Mouse (Mus musculus) frontal cortex, postnatal 14 days (tissue): Measurements from ENCODE around the gene Mlh3.
"Not testable (repeated sequence)": the region's sequence is repeated elsewhere in the genome, so short reads cannot be mapped to it uniquely, and the experiment has no call there.

ENCODE experiments used
- DNase-seq, 2 experiments: peaks; one replicate each; pipeline ENCODE4 v3.0.0; 2022; ENCODE audit warnings: low spot score in 2 of 2

Gene Mlh3

DNA sequence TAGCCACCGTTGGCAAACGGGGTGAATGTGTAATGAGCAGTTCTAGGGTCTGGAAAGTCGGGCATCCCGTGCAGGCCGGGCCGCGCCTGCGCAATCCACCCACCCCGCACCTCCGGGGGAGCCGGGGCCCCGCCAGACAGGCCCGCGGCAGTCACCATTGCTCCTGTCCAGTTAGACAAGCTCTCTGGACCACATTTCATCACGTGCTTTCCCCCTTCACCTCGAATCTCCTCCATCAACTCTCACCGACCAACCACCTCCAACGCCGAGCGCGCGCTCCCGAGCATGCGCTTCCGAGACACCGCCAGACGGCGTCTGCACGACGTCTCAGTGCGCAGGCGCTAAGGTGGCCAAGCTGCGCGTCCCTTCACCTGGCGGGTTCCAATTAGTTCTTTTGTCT lies at the start of gene Mlh3:
Gene Mlh3 (minus strand): TSS at position 281 of the 400 bp plus-strand sequence.
- peak; percentile 73 to 76 for DNase-seq

DNA sequence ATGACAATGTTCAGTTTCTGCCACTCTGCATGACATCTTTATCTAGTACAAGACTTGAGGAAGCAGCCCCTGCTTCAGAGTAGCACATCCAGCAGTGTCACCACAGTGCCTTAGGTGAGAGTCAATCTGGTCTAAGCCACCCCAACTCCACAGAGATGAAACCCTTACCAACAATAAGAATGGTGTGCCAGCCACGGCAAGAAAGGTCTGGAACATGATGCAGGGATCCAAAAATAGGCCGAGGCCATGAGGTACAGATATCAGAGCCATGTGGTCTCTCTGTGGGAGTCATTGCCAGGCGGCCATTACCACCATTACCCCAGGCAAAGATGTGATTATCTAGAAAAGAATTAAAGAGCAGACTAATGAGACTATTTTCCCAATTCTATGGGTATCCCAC lies 38.3 kb upstream of the Mlh3 start:
- no peak for DNase-seq

DNA sequence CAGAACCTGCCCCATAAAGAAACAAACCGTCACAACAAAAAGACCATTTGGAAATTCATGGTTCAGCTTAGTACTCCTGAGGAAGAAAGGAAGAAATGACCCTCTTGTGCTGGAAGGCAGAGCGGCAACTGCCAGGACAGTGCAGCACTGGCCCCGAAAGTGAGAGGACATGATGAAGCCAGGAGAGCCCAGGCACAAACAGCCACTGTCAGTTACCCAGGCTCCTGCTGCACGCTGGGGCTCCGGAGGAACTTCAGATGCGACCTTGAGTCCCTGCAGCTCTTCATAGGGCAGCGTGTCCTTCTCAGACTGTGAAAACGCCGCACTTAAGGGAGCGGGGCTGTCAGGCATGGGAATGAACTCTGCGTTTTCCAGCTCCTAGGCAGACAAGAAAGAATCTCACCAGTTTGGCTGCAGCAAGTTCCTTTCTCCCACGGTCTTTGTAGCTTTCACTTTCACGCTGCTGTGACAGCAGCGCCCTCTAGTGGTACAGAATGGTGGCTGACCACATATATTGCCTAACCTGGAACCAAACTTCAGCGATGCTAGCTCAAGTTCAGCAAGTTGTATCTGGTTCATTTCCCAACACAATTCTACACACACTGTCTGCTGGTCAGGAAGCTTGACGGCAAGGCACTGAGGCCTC lies 35.0 kb upstream of the Mlh3 start:
- DNase-seq, result peak; percentile 73 to 86

DNA sequence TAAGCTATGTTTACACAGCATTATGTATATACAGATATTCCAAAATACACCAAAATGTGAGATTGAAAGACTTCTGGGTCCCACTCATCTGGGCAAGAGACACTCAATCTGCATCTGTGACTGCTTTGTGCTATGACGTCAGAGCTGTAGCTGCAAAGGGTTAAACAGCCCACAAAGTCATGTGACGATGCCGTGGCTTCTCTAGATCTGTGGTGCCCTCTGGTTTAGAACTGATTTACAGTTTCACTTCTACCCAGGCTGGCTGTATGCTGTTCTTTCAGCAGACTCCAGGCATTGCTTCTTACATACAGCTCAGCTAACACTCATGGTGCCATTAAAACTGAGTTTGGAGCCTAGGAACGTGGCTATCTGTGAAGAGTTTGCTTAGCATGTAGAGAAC lies 34.3 kb upstream of the Mlh3 start:
- no peak for DNase-seq

DNA sequence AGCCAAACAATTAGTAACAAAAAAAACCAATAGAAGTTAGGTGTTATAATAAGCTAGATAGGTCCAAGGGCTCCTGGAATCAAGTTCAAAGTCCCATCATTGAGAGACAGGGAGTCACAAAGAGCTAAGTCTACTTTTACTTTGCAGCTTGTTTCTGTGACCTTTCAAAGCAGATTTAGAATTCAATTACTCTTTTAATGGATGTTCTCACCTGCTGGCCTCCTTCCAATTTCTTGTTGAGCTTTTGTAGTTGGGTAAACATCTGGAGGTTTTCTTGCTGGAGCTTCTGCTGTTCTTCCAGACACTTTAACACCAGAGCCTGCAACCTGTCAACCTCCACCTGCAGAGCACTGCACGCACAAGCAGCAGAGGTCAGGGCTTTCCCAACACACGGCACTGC lies 32.9 kb upstream of the Mlh3 start:
- no peak for DNase-seq

DNA sequence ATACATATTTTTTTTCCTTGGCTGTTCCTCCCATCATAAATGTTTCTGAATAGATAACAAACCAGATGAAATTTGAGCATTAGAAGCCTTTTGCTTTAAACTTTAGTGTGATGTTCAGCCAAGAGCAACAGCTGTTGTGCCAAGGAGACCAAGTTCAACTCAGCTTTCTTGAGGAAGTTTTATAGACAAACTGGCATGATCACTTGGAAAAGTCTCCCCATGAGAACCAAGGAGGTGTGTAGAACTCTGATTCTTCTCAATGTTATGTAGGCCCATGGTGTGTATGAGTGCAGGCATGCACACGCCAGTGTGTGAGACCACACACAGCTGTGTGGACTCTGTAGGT lies 28.4 kb upstream of the Mlh3 start:
- DNase-seq, result no peak

DNA sequence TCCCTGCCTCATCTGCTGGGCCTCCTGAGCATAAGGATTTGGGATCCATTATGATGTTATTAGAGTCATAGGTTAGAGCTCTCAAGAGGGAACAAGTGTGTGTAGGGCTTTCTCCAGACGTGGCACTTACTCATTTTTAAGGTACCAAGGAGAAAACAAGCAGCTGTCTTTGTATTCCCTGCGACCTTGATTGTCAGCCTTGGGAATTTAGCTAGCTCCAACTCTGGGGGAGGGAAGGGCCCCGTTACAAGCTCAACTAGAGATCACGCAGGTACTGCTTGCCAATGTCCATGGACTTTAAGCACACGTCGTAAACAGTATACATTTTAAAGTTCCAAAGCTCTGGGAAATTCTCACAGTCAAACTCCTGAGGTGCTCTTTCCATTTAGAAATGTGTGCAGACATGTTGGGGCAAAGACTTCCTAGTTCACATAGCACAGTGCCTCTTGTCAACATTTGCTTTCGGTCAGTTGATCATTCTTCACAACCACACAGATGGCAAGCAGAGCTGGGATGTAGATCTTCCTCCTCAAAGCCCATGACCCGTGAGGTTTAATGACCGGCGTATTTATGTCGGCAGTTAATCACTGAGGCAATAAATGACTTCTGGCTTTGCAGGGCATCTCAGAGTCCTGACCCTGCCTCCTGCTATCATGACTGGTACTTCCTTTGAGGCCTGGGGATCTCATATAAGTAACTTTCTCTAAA lies 27.9 kb upstream of the Mlh3 start:
- no peak for DNase-seq

DNA sequence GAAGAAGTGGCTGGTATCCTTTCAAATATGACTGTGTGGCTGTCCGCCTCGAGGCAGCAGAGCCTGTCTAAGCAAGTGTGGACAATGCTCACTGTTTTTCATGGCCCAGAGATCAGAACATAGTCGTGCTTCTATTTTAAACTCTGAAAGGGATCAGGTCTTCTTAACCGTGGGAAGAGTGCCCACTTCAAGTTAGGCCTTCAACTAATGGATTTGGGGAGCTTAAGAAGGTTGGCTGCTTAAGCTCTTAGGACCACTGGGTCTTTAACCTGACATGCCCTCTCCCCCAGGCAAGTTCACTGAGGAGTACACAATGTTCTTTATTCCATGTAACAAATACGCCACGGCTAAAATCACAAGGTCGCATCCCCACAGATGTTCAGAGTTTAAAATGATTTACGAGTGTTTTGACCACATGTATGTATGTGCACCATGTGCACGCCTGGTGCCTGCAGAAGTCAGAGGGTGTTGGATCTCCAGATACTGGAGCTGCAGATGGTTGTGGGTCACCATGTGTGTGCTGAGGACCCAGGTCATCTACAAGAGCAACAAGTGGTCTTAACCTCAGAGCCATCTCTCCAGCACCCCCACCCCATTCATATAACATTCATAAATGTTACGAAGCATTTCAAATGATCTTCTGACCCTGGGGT lies 27.1 kb upstream of the Mlh3 start:
- DNase-seq, result no peak

DNA sequence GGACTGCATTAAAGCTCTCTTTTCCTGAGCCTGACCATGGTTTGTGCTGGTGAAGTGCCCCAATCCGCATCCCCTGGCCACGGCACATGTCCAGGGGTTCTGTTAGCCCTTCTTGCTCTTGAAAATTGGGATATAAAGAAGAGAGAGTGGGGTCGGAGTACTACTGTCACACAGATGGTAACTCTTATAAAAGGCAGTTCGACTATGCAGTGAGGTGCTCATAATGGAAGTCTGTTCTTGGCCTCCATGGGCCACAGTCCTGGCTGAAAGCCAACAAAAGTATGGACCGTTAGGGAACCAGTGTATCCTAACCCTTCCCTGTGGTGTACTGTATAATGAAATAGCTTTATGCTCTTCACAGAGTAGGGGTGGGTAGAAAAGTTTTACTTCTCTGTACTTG lies 26.5 kb upstream of the Mlh3 start:
- DNase-seq, result no peak

DNA sequence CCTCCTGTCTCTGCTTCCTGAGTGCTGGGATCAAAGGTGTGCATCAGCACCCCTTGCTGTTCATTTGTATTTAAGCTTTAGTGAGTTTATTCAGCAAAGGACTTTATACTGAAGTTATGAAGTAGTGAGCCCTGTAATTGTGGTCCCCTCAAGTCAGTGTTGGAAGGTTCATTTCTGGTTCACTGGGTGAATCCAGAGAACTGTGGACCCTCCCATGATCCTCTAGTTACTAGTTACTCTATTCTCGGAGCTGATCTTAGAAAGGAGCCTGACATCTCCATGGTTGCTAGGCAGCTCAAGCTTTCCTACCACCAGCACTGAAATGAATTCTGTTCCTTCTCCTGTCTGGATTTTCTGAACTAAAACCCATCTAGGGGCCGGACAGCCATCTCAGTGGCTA lies 25.1 kb upstream of the Mlh3 start:
- no peak for DNase-seq

DNA sequence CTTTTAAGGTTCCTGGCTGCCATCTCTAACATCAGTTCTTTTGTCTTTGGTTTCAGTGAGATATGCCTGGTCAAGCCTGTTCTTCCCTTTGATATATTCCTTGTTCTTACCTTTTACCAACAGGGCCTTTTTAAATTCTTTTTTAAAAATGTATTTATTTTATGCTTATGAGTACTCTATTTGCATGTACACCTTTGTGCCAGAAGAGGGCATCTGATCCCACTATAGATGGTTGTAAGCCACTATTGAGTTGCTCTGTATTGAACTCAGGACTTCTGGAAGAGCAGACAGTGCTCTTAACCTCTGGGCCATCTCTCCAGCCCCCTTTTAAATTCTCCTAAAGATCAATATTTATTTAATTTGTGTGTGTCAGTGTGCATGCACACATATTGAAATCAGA lies 22.5 kb upstream of the Mlh3 start:
- DNase-seq, result no peak

DNA sequence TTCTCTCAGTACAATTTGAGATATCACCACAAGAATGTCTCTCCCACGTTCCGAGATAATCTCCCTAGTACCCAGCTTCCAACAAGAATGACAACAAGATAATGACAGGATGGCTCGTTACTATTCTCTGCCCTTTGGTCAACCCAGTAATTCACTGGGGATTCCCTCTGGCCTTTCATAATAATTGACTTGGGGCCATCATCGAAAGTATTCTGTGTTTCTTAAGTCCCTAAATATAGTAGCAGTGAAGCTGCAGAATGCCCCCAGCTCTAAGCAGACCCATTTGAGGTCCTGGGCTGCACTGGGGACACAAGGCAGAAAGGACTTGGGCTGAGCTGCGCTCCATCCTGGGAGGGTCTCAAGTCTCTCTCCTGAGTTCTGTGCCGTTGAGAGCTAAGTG lies 21.9 kb upstream of the Mlh3 start:
- no peak for DNase-seq

DNA sequence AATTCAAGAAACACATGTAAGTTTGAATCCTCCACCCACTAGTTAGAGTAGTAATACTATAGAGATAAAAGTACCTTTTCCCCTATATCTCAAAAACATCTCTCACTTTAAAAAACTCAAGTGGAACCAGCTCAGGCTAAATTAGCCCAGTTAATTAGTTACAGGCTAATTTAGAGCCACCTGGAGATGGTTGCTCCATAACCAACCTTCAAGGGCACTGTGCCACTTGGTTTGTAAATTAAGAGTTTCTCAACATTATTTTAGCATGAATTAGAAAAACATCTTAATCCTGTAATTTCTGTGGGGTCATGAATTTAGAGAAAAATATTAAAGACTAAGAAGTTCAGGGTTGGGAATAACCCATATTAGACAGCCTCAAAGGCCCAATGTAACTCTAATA lies 21.1 kb upstream of the Mlh3 start:
- no peak for DNase-seq

DNA sequence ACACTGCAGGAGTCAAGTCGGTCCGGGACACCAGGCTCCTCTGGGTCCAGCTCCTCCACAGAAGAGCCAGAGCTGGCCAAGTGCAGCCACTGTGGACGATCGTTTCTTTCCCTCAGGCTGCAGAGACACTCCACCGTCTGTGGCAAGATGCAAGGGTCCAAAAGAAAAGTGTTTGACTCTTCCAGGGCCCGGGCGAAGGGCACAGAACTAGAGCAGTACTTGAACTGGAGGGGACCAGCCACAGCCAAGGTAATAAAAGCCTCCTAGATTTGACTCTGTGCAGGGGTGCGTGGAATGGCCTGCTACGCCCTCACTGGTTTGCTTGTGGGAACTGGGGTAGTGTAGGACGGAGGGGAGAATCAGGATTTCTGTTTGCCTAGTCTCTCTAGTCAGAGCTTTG lies 20.2 kb upstream of the Mlh3 start:
- no peak for DNase-seq

DNA sequence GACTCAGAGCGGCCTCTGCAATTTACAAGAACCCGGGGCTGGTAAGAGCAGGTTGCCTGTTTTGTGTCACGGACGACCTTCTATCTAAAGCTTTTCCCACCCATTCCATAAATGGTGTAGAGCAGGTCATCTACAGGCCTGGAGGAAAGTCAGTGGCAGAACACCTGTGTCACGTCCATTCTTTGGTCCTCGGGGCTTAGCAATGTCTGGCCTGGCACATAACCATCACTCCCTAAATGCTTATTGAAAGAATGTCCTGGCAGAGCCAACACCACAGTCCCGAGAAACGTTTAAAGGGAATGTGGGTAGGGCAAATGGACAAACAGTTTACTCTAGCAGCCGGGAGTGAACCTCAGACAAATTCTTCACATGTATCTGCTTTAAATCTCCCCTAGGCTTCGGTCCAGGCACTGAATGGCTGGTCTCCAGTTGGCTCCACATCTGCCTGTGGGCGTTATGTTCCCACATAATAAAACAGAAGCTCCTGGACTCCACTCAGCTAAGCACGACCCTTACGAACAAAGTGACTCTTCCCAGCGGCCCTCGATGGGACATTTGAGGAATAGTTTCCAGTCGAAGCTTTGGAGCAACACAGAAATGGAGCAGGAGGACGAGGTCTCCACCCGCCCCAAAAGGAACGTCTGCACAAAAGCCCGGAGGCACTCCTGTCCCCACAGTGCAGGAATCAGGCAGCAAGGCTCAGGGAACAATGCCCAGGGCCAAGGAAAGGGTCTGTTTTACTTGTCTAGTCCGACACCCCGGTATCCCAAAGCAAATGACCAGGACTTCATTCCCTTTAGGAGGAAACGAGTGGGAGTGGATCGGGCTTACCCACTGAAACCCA lies 19.0 kb upstream of the Mlh3 start:
- no peak for DNase-seq

DNA sequence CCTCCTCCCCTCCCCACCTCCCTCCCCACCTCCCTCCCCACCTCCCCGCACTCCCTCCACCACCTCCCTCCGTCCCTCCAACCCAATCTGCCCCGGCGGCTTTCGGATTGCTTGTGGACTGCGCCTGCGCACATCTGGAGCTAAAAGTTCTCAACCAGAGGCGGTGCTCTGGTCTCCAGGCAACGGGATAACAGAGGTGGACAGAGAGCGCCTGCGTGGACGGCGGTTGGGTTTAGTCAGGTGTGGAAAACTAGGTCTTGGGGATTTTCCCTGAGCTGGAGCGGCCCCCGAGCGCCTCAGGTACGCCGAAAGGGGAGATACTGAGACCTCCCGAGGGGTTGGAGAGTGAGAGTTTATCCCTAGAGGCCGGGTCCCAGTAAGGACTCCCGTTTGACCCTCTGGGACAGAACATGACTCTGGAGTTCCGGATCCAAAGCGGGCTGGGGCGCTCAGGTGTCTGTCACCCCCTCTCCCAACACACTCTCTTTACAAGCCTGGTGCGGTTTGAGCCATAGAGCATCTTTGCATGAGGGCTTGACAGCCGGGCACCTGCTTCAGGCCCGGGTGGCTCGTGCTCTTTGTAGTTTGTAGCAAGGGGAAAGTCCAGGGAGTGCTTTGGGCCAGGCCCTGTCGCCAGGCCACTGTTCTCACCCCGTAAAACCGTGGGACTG lies 18.2 kb upstream of the Mlh3 start, which contains the start of gene Zc2hc1c:
Gene Zc2hc1c (plus strand): TSS at position 106 of the 671 bp plus-strand sequence.
- peak; percentile 60 to 68 for DNase-seq

DNA sequence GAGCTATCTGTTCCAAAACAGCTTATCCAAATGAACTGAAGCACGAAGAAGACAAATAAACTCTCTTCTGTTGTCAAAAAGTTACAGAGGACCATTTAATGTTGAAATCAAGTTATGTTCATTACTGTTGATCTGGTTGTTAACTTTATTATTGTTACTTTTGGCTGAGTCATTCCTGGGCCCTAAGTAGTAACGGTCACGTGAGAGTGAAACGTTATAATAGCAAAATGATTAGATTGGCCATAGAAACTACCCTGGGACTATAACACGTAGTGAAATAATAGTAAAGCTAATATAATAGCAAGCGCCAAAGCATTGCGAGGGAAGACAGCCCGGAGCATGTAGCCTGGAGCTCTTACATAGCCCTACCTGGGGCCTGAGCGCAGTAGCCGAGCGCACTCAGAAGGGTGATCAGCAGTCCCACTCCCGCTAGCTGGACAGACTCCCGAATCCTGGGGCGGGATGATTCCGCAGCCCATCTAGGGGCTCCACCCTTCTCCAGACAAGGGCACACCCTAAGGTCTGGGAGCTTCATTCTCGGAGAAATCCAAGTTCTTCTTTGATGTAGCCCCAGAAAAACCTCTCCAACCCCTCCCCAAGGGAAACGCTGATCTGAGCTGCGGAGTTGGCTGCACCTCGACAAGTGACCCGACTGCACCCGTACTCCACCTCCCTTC lies 17.5 kb upstream of the Mlh3 start, which contains the start of gene Acyp1:
Gene Acyp1 (minus strand): TSS at position 630 of the 677 bp plus-strand sequence.
- DNase-seq, result no peak

DNA sequence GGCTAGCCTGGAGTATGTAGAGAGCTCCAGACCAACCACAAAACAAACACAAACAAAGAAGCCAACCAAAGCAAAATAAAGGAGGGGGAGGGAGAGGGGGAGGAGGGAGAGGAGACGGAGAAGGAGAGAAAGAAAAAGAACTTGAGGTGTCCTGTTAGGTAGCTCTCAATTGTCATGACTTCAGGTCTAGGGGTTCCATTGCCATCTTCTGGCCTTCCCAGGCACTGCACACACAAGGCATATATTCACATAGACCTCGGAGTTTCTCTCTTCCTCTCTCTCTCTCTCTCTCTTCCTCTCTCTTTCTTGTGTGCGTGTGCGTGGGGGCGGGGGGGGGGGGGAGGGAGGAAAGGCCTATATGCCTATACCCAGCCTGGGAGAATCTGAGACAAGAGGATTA lies 16.5 kb upstream of the Mlh3 start:
- DNase-seq, result no peak

DNA sequence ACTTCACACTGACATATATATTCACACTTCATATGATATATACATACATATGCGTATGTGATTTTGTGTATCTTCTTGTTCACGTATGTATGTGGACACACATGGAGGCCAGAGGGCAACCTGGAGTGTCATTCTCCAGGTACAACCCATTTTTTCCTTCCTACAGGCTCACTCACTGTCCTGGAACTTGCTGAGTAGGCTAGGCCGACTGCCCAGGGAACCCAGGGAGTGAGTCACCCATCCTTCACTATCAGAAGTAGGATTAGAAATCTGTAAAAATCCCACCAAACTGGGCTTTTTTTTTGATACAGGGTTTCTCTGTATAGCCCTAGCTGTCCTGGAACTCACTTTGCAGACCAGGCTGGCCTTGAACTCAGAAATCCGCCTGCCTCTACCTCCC lies 14.6 kb upstream of the Mlh3 start:
- DNase-seq, result no peak

DNA sequence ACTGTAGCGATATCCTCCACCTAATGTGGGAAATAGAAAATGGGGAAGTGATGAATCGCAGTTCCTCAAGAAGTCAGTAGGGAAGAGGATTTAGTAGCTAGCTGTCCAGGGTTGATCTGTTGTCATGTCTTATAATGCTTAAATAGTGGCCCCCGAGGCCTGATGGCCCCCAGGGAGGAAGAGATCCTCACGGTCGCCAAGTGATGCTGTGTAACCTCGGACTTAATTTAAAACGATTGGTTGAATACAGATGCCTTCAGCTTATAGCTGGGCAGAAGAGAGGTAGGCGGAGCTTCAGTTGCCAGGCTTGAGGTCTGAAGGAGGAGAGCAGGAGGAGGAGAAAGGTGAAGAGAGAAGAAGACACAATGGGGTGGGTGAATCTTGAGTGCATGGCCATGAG lies 13.9 kb upstream of the Mlh3 start:
- DNase-seq, result no peak

DNA sequence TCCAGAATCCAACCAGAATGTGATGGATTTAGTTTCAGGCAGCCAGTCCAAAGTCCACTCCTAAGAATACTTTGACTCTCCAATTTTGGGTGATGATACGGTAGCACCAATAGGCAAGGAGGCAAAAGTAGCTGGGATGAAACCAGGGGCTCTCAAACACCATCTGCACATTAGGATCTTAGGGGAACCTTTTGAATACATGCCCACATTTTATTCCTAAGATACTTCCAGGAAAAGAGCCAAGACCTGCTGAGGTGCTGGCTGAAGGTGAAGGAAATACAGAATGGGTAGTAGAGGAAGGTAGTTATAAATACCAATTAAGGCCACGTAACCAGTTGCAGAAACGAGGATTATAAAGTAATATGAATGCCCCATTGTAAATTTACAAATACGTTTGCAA lies 11.4 kb upstream of the Mlh3 start:
- DNase-seq, result not testable (repeated sequence)
